Mouse (Mus musculus) heart, adult 9 months (tissue): ENCODE data around the gene Nudt14.

Experiments used
- DNase-seq, 2 experiments: peaks; one replicate each; pipeline ENCODE4 v3.0.0; 2022; ENCODE audit warnings: low spot score in 2 of 2

Nudt14 gene

GRCm38 (mm10) chr12:112914527-112914926 is 27.4 kb downstream of the Nudt14 start:
- peak; percentile 37 to 71 for DNase-seq

GRCm38 (mm10) chr12:112912951-112913745 is 28.8 kb downstream of the Nudt14 start:
- no peak for DNase-seq

- no peak for DNase-seq
Observed at GRCm38 (mm10) chr12:112911701-112912100, 30.2 kb downstream of the Nudt14 start.

GRCm38 (mm10) chr12:112908991-112909390 is 32.9 kb downstream of the Nudt14 start:
- DNase-seq, result no peak

GRCm38 (mm10) chr12:112905001-112905400 is 36.9 kb downstream of the Nudt14 start:
- DNase-seq, result no peak

- DNase-seq, result no peak
Observed at GRCm38 (mm10) chr12:112903941-112904340, 38.0 kb downstream of the Nudt14 start.

- DNase-seq, result no peak
Observed at GRCm38 (mm10) chr12:112900641-112901040, 41.3 kb downstream of the Nudt14 start.

- DNase-seq, result no peak
Observed at GRCm38 (mm10) chr12:112898960-112899359, 43.0 kb downstream of the Nudt14 start.

GRCm38 (mm10) chr12:112898351-112898750 is 43.6 kb downstream of the Nudt14 start:
- no peak for DNase-seq

GRCm38 (mm10) chr12:112897522-112898212 is 44.3 kb downstream of the Nudt14 start:
- peak; percentile 69 to 83 for DNase-seq

GRCm38 (mm10) chr12:112894969-112895368 is 47.0 kb downstream of the Nudt14 start:
- peak in 1 of 2 experiments; percentile 62 for DNase-seq

- no peak for DNase-seq
Observed at GRCm38 (mm10) chr12:112894303-112894884, 47.5 kb downstream of the Nudt14 start.

GRCm38 (mm10) chr12:112885465-112885864 is 56.5 kb downstream of the Nudt14 start:
- no peak for DNase-seq
